Mouse (Mus musculus) bone marrow macrophage, adult 2 months (primary cell): ENCODE measurements around the gene Megf11. TPM values are rescaled to one million over a fixed set of nuclear protein-coding genes. Genes with fewer than 3 reads are reported as not detected.
A peak's percentile ranks its signal among the peaks of the same experiment; 100 is the strongest.

Experiments
- H3K27ac ChIP-seq: 2 replicates; pipeline ENCODE4 v1.5.1; 2012; ENCODE audit warnings: low read depth, low read length; ENCODE audit not compliant: insufficient read depth
- H3K4me1 ChIP-seq: 2 replicates; pipeline ENCODE4 v1.6.1; 2012; ENCODE audit warnings: low read length; ENCODE audit not compliant: control insufficient read depth, insufficient read depth
- H3K4me3 ChIP-seq: 2 replicates; pipeline ENCODE4 v1.5.1; 2012; ENCODE audit warnings: mild to moderate bottlenecking, low read length, moderate library complexity; ENCODE audit not compliant: insufficient read depth
- CTCF ChIP-seq: IDR thresholded peaks from 2 replicates; pipeline ENCODE4 v1.5.1; 2012; ENCODE audit warnings: low read depth, mild to moderate bottlenecking, low read length, moderate library complexity
- POLR2A ChIP-seq: IDR thresholded peaks from 2 replicates; pipeline ENCODE4 v1.6.1; 2012; ENCODE audit warnings: mild to moderate bottlenecking, low read depth, low read length, borderline replicate concordance
- polyA plus RNA-seq: library from polyadenylated mRNA; stranded (reverse); fragments of >200 nt; gene quantifications from 2 replicates; pipeline ENCODE4 v1.2.4, GENCODE M21; 2012; ENCODE audit not compliant: missing spikeins, insufficient read depth, insufficient read length

Megf11 gene
- polyA plus RNA-seq, 1 experiment, result not detected

GRCm38 (mm10) chr9:64571091-64571490, 185.7 kb downstream of the Megf11 start:
- Histone ChIP-seq H3K4me3 (no peak overlapping the region), H3K27ac (no peak overlapping the region), H3K4me1 (peaks cover 16% of the 10 kb centered on the region)
- TF ChIP-seq POLR2A (no peak), CTCF (no peak)

DNA sequence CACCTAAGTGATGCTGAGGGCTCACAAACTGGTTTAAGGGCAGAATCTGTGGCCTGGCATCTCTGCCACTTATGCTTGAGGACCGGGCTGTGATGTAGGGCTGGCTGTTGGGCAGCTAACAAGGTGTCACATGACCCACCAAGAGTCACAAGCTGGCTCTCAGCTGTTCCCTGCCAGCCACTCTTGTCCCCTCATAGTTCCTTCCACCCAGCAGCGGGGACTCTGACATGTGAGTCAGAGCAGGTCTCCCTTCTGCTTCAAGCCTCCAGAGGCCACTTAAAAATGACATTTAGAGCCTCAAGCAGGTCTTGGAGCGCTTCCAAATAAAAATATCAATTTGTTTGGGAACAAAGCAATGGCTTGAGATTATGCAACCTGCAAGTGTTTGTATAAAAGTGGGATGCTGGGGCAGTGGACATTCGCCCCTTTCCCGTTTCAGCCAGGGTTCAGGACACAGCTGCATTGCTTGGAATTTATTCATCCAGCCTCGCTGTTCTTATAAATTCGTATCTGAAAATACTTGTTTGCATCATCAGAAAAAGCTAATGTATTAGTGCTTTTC, 187.3 kb downstream of the Megf11 start:
- TF ChIP-seq CTCF (no peak), POLR2A (no peak)
- Histone ChIP-seq H3K4me1 (peaks cover 16% of the 10 kb centered on the region), H3K4me3 (no peak overlapping the region), H3K27ac (peak overlapping the region; percentile 20; the same call in 1 of the 2 replicates)

GRCm38 (mm10) chr9:64575658-64576057, 190.2 kb downstream of the Megf11 start:
- Histone ChIP-seq H3K4me3 (no peak overlapping the region), H3K27ac (no peak overlapping the region), H3K4me1 (peaks cover 13% of the 10 kb centered on the region)
- TF ChIP-seq POLR2A, result no peak
- no peak for TF ChIP-seq CTCF

DNA sequence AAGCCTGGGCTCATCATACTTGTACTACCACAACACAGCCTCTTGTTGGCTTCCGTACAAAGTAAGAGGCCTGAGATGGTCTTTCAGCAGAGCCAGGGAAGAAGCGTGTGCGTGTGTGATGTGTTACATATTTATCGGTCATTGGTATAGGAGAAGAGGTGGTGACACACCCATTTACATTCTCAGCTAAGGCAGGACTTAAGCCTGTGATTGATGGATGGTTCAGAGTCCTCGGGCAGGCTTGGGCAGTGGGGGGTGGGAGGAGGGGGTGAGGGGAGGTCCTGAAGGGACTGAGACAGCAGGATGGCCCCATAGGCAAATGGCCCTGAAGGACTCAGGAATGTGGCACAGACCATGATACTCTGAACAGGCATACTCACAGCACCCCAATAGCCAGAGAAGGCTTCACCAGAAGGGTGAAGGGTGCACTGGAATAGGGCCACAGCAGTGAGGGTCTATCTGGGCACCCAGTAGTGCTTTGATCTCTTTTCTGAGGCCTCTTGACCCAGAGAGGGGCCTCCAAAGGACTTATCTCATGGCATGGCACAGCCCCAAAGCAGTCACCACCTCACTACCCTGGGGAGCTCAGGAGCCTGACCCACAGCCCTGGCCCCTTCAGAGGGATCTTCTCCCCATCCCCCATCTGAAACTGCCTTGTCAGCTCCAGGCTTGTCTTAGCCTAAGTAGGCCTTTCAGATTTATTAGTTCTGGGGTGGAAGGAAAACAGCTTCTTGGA, 190.9 kb downstream of the Megf11 start:
- TF ChIP-seq CTCF, result no peak
- TF ChIP-seq POLR2A, result no peak
- H3K27ac ChIP-seq, result no peak overlapping the region
- H3K4me1 ChIP-seq, result peaks cover 13% of the 10 kb centered on the region
- no peak overlapping the region for H3K4me3 ChIP-seq

DNA sequence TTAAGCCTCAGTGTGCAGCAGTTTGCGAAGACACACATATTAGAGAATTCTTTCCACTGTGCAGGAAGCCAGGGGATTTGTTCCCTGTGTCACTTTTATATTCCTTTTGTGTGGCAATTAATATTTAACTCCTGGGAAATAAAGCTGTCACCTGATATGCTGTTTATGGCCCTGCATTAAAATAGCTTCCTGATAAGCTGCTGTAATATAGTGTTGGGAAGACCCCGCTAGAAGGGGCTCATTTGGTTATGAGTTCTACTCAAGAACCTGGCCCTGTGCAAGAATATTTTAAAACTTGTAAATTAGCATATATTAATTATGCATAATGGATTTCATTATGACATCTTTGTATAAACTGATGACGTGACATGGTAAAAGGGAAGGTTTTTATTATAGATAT, 191.7 kb downstream of the Megf11 start:
- H3K4me3 ChIP-seq, result no peak overlapping the region
- peaks cover 8% of the 10 kb centered on the region for H3K4me1 ChIP-seq
- no peak overlapping the region for H3K27ac ChIP-seq
- TF ChIP-seq POLR2A (no peak), CTCF (no peak)

- Histone ChIP-seq H3K4me1 (no peaks in the 10 kb centered on the region; the same call in 1 of the 2 replicates), H3K27ac (no peak overlapping the region), H3K4me3 (no peak overlapping the region)
- no peak for TF ChIP-seq CTCF
Observed at GRCm38 (mm10) chr9:64578014-64578413, 192.6 kb downstream of the Megf11 start.

DNA sequence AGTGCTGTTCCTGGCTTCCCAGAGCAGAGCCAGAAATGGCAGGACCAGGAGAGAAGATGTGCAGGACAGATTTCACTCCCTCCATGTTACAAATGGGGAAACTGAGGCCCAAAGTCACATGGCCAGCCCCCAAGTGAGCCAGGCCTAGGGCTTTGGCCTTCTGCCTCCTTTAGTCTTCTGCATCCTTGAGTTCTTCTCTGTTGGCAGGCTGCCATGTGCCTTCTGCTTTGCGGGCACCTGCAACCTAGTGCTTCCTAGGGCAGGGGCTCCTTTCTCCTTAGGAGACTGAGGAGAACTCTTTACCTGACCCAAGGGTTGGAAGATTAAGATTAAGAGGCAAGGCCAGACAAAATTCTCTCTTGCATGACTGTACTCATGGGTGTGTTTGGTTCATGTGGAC, 193.9 kb downstream of the Megf11 start:
- H3K4me1 ChIP-seq, result no peaks in the 10 kb centered on the region
- no peak overlapping the region for H3K27ac ChIP-seq
- no peak overlapping the region for H3K4me3 ChIP-seq
- no peak for TF ChIP-seq CTCF
- no peak for TF ChIP-seq POLR2A

DNA sequence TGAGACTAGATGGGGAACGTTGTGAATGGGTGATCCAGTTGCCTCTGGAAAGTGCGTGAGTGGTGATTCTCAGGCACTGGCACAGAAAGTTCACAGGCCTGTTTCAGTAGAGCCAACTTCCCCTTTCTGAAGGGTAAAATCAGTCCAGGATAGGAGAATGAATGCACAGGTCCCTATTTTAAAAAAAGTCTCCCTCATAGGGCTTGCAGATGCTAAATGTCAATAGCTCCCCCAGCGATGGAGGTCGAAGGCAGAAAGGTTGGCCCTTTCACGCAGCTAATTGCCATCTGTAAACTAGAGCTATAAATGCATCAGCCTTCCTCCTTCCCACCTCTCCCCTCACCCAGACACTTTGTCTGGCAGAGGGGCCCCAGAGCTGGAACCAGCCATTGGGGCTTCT, 200.9 kb downstream of the Megf11 start:
- H3K4me1 ChIP-seq, result no peaks in the 10 kb centered on the region
- H3K4me3 ChIP-seq, result no peak overlapping the region
- no peak overlapping the region for H3K27ac ChIP-seq
- no peak for TF ChIP-seq POLR2A
- TF ChIP-seq CTCF, result no peak

GRCm38 (mm10) chr9:64587991-64588390, 202.6 kb downstream of the Megf11 start:
- H3K4me1 ChIP-seq, result no peaks in the 10 kb centered on the region

GRCm38 (mm10) chr9:64590634-64591041, 205.2 kb downstream of the Megf11 start:
- TF ChIP-seq CTCF (no peak), POLR2A (no peak)
- Histone ChIP-seq H3K4me1 (no peaks in the 10 kb centered on the region), H3K4me3 (no peak overlapping the region), H3K27ac (no peak overlapping the region)

More at GRCm38 (mm10) chr9:64587991-64588390, 202.6 kb downstream of the Megf11 start:
- H3K4me3 ChIP-seq, result no peak overlapping the region
- no peak overlapping the region for H3K27ac ChIP-seq
- TF ChIP-seq POLR2A, result no peak
- TF ChIP-seq CTCF, result no peak
